In genomic region chr9:35024591-35025496, GRCm38 (mm10) we compare ENCODE assay signal across 8 mouse cellular contexts.
A peak's percentile ranks its signal among the peaks of the same experiment; 100 is the strongest.
DNase-seq lines count a peak whose midpoint lies in the region; ATAC-seq and TF ChIP-seq lines count a peak whose summit lies in the region.

No protein-coding gene starts in this region.

- H3K36me3 ChIP-seq in hindbrain, embryonic 16.5 days (ENCODE audit: control insufficient read depth, insufficient read depth, low read length), result no peaks in the 10 kb centered on the region
- peaks cover 8% of the 10 kb centered on the region; the same call in 1 of the 2 replicates for H3K36me3 ChIP-seq in midbrain, embryonic 13.5 days

- peak overlapping the region; percentile 18; the same call in 1 of the 2 replicates for H3K9ac ChIP-seq in hindbrain, embryonic 16.5 days (ENCODE audit: low read depth, low read length)
- peak overlapping the region; percentile 56 for H3K9ac ChIP-seq in midbrain, embryonic 13.5 days (replicated peaks)

- no peak overlapping the region for H3K27ac ChIP-seq in gastrocnemius, adult 2 months
- no peak overlapping the region for H3K27ac ChIP-seq in hindbrain, embryonic 16.5 days (ENCODE audit: low read depth, low read length)
- H3K27ac ChIP-seq in midbrain, embryonic 13.5 days, result no peak overlapping the region
- no peak overlapping the region for H3K27ac ChIP-seq in cerebellum, adult 2 months (ENCODE audit: insufficient read depth, low read length)

- no peaks in the 10 kb centered on the region for H3K27me3 ChIP-seq in hindbrain, embryonic 16.5 days (replicated peaks; ENCODE audit: control insufficient read depth, insufficient read depth, low read length)
- 0 out of 2 replicates have a peak, but pooled peaks cover 13% of the 10 kb centered on the region for H3K27me3 ChIP-seq in midbrain, embryonic 13.5 days
- H3K27me3 ChIP-seq in cerebellum, adult 2 months (ENCODE audit: control insufficient read depth, insufficient read depth, low read length), result no peaks in the 10 kb centered on the region

- H3K9me3 ChIP-seq in hindbrain, embryonic 16.5 days (ENCODE audit: control insufficient read depth, low read length), result no peaks in the 10 kb centered on the region
- no peaks in the 10 kb centered on the region for H3K9me3 ChIP-seq in midbrain, embryonic 13.5 days

- 9% methylated on average over 25 of the region's 25 CpGs for WGBS in hindbrain, embryonic 16.5 days
- 3% methylated on average over 25 of the region's 25 CpGs for WGBS in midbrain, embryonic 13.5 days
- WGBS in cerebellum, adult 2 months, result 61% methylated on average over 25 of the region's 25 CpGs

- no peak for TF ChIP-seq POLR2A in cerebellum, adult 2 months (IDR thresholded peaks at IDR 0.05; ENCODE audit: borderline replicate concordance, insufficient read depth, low read length)

- TF ChIP-seq CTCF in gastrocnemius, adult 2 months (IDR thresholded peaks at IDR 0.05), result no peak
- TF ChIP-seq CTCF in cerebellum, adult 2 months (IDR thresholded peaks at IDR 0.05; ENCODE audit: borderline replicate concordance, insufficient read depth, low read depth, low read length), result no peak

- intact Hi-C loops in gastrocnemius, adult 2 months (cut with DNase I), result no loop called here

- DNase-seq in gastrocnemius, adult 2 months, result no peak
- no peak for DNase-seq in gastrocnemius, adult 8-10 months (ENCODE audit: low spot score in 2 of 2)
- DNase-seq in embryo, embryonic 9.5 days (ENCODE audit: extremely low spot score), result peak; percentile 35
- DNase-seq in ovary, adult 18-20 months (ENCODE audit: low spot score), result no peak
- no peak for DNase-seq in spleen, postnatal 36 days (ENCODE audit: low spot score in 2 of 2)
- no peak for DNase-seq in cerebellum, adult 2 months

- peak overlapping the region; percentile 45 for H3K4me2 ChIP-seq in hindbrain, embryonic 16.5 days (ENCODE audit: low read length)
- peak overlapping the region; percentile 62 for H3K4me2 ChIP-seq in midbrain, embryonic 13.5 days (replicated peaks)

- H3K4me3 ChIP-seq in gastrocnemius, adult 2 months, result peak overlapping the region; percentile 15
- peak overlapping the region; percentile 15; the same call in 1 of the 2 replicates for H3K4me3 ChIP-seq in hindbrain, embryonic 16.5 days (ENCODE audit: low read length)
- peak overlapping the region; percentile 34 for H3K4me3 ChIP-seq in midbrain, embryonic 13.5 days (replicated peaks)
- H3K4me3 ChIP-seq in cerebellum, adult 2 months (replicated peaks; ENCODE audit: insufficient read depth, low read depth, low read length), result no peak overlapping the region

- H3K4me1 ChIP-seq in hindbrain, embryonic 16.5 days (ENCODE audit: control insufficient read depth, insufficient read depth, low read depth, low read length), result no peaks in the 10 kb centered on the region
- H3K4me1 ChIP-seq in midbrain, embryonic 13.5 days (replicated peaks), result peaks cover 12% of the 10 kb centered on the region
- peaks cover 17% of the 10 kb centered on the region for H3K4me1 ChIP-seq in cerebellum, adult 2 months (ENCODE audit: control insufficient read depth, insufficient read depth, low read length)

- no peak; the same call in 1 of the 2 replicates for ATAC-seq in hindbrain, embryonic 16.5 days
- ATAC-seq in midbrain, embryonic 13.5 days, result peak; percentile 61
